Mouse (Mus musculus): Measurements from ENCODE around the gene Sema4g. TPM values are rescaled to one million over a fixed set of nuclear protein-coding genes. Genes with fewer than 3 reads are reported as not detected.

The Sema4g gene
- under 1 TPM; 0.56 to 0.72 TPM for total RNA-seq (2021)
- long read RNA-seq, experiment 1 = 0 reads
- long read RNA-seq, experiment 2 = 0 reads

- intact Hi-C loops (cut with DNase I) = loop anchor here (1.0 kb wide), 1 partner anchor 42 kb away; no protein-coding TSS in a partner anchor
- DNase-seq = peak; percentile 30 to 50
Observed at GRCm38 (mm10) chr19:44988831-44989566, at the start of gene Sema4g. TSS of gene Sema4g (plus strand) at chr19:44989101.

GRCm38 (mm10) chr19:44959633-44960032 lies 29.3 kb upstream of the Sema4g start:
- intact Hi-C loops (cut with DNase I) = no loop called here
- no peak for DNase-seq

GRCm38 (mm10) chr19:44965978-44966377 lies 22.9 kb upstream of the Sema4g start:
- intact Hi-C loops (cut with DNase I) = no loop called here

DNA sequence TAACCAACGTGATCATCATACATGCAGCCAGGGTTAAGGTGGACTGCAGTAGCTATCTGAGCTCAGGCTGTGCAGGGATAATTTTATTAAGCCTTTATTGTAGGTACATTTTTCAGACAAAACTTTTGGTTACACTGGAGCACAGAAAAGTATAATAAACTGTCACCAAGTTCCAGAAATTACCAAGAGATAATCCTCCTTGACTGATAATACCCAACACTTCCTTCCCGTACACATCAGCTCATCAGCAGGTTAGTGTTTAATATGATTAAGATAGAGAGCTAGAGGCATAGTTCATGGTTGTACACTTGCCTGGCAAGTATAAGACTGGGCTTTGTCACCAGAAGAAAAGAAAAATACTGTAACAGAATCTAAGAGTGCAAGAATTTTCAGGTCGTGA lies 20.6 kb upstream of the Sema4g start:
- no peak for DNase-seq
- intact Hi-C loops (cut with DNase I) = no loop called here

More at GRCm38 (mm10) chr19:44965978-44966377, 22.9 kb upstream of the Sema4g start:
- no peak for DNase-seq

DNA sequence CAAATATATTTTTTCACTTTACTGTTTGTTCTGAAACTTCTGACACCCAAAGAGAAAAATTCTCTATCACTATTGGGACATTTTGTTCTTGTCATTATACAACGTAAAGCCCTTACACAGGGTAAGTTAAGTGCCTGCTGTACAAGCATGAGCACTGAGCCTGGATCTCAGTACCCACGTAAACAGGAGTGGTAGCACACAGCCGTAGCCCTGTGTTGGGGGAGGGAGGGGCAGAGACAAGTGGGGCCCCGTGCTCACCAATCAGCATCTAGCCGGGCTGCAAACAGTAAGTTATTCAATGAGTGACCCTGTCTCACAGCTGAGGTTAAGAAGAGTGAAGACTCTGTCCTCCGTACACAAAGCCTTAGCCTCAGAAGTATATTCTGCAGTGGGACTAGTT lies 12.3 kb upstream of the Sema4g start:
- intact Hi-C loops (cut with DNase I) = loop anchor here (5.0 kb wide), 1 partner anchor 34 kb away; no protein-coding TSS in a partner anchor
- no peak for DNase-seq

- intact Hi-C loops (cut with DNase I) = loop anchor here (5.0 kb wide), 1 partner anchor 35 kb away; no protein-coding TSS in a partner anchor
- no peak for DNase-seq
Observed at GRCm38 (mm10) chr19:44977148-44977547, 11.8 kb upstream of the Sema4g start.

DNA sequence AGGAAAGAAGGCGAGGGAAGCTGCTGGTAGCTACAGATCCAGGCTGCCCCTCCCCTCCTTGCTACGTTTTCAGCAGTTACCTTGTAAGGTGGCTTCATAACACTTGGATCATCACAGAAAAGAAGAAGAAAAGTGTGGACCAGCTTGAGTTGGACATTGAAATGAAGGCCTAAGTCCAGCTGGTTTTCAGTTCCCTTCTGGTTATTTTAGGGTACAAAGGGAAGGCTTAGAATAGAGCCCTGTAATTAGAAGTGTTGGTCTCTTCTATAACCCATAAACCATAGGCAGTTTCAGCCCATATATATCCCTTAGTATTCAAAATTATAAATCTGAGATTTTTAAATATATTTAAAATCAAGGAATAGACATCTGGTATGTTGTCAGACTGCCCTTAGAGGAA lies 8.1 kb upstream of the Sema4g start:
- intact Hi-C loops (cut with DNase I) = no loop called here
- no peak for DNase-seq

GRCm38 (mm10) chr19:44982477-44983115 lies 6.3 kb upstream of the Sema4g start:
- intact Hi-C loops (cut with DNase I) = no loop called here
- no peak for DNase-seq

- intact Hi-C loops (cut with DNase I) = no loop called here
- DNase-seq = no peak
Observed at GRCm38 (mm10) chr19:44983366-44983765, 5.5 kb upstream of the Sema4g start.

- intact Hi-C loops (cut with DNase I) = no loop called here
Observed at GRCm38 (mm10) chr19:44984420-44984819, 4.5 kb upstream of the Sema4g start.

GRCm38 (mm10) chr19:44985159-44985988 lies 3.5 kb upstream of the Sema4g start:
- intact Hi-C loops (cut with DNase I) = no loop called here
- DNase-seq = no peak

More at GRCm38 (mm10) chr19:44984420-44984819, 4.5 kb upstream of the Sema4g start:
- DNase-seq = no peak

DNA sequence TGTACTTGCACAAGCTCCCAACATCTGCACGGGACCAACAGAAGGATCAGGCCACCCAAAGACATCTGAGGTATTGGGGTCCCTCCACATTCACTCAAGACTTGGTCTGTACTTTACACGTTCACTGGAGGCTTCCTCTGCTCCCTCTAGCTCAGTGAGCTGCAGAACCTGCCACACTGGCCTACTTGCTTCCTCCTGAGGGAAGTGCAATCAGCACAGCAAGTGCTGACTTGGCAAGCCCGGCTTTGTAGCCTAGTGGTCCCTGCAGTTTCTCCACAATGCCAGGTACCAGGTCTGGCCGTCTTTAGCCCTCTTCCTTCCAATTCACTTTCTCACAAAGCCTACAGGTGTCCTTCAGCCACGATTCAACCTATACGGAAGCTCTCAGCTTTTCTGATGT lies 1.9 kb upstream of the Sema4g start:
- intact Hi-C loops (cut with DNase I) = no loop called here
- DNase-seq = no peak

DNA sequence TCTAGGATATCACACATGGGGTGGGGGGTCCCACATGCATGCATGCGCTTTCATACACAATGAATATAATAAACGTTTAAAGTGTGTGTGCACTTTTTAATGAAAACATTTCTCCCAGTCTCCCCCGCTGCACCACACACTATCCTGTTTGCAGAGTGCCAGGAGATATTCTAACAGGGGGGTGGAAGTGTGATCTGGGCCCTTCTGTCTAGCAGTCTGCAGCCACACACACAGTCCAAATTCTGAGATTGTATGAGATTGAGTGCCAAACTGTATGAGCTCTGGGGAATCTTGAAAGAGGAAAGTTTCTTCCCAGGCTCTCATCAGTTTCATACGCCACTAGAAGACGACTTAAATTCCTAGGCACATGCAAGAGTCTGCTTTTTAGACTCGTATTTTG lies 1.1 kb upstream of the Sema4g start:
- DNase-seq = no peak
- intact Hi-C loops (cut with DNase I) = no loop called here

DNA sequence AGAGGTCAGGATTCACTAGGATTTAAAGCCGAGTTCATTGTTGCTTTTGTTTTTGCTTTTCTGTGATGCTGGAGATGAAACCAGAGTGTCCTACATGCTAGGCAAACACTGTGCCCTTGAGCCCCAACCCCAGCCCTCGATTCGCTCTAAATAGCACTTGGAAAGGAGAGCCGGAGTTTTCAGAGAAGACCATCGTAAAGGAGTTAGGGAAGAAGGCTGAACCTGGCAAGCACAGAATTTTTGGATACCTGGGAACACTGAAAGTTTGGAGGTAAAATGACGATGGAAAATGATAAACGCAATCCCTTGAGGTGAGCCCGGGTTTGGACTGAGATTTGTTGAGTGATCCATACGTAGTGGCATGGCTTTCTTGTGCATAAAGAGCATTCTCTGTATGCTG lies 580 bp upstream of the Sema4g start:
- intact Hi-C loops (cut with DNase I) = no loop called here

GRCm38 (mm10) chr19:44989567-44990495 lies 930 bp downstream of the Sema4g start:
- intact Hi-C loops (cut with DNase I) = loop anchor here (1.0 kb wide), 1 partner anchor 41 kb away; no protein-coding TSS in a partner anchor
- no peak for DNase-seq

More for the DNA sequence above, 580 bp upstream of the Sema4g start:
- no peak for DNase-seq

- DNase-seq = no peak
- intact Hi-C loops (cut with DNase I) = no loop called here
Observed at GRCm38 (mm10) chr19:44991031-44991430, 2.1 kb downstream of the Sema4g start.

DNA sequence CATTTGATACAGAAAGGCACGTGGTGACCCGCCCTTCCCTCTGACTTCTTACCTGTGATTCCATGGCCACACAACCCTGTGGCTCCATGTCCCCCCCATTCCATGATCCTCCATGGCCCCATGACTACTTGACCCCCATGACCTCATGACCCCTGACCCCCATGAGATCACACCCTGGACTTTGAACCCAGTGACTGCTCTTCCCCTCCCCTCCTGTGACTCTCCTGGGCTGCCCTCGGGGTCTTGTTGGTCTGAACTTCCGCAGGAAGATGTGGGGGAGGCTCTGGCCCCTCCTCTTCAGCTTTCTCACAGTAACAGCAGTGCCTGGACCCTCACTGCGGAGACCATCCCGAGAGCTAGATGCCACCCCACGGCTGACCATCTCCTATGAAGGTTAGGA lies 3.3 kb downstream of the Sema4g start:
- DNase-seq = no peak
- intact Hi-C loops (cut with DNase I) = no loop called here

GRCm38 (mm10) chr19:44992712-44993111 lies 3.8 kb downstream of the Sema4g start:
- DNase-seq = no peak
- intact Hi-C loops (cut with DNase I) = no loop called here

DNA sequence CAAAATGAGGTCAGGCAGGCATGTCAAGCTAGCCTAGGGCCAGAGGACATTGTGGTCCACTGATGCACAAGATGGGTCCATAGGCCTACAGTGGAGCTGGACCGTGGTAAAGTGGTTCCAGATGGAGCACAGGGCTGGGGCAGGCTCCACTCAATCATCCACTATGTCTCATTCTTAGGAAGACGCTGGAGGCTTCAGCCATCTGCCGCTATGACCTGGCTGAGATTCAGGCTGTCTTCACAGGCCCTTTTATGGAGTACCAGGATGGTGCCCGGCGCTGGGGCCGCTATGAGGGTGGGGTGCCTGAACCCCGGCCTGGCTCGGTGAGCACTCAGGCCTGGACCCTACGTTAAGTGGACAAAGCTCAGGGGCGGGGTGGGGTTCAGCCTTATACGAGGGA lies 8.9 kb downstream of the Sema4g start:
- no peak for DNase-seq
- intact Hi-C loops (cut with DNase I) = no loop called here

GRCm38 (mm10) chr19:44999647-45000046 lies 10.7 kb downstream of the Sema4g start:
- intact Hi-C loops (cut with DNase I) = no loop called here
- DNase-seq = no peak
